Mouse (Mus musculus) fibroblast of lung, adult 2 months (primary cell): ENCODE data around the gene Lrrc3b.

Source experiments
- DNase-seq: peaks from one replicate; pipeline ENCODE4 v3.0.0-alpha.2; 2011; ENCODE audit warnings: low read depth

The Lrrc3b gene

GRCm38 (mm10) chr14:15438485-15439157 lies at the start of gene Lrrc3b:
Gene Lrrc3b, minus strand, starts transcription at chr14:15438987.
- no peak for DNase-seq

GRCm38 (mm10) chr14:15477668-15478067 lies 38.9 kb upstream of the Lrrc3b start:
- DNase-seq = no peak

GRCm38 (mm10) chr14:15438096-15438484 lies 697 bp downstream of the Lrrc3b start:
- DNase-seq = no peak

- DNase-seq = no peak
Observed at GRCm38 (mm10) chr14:15437501-15437941, 1.3 kb downstream of the Lrrc3b start.

- DNase-seq = no peak
Observed at GRCm38 (mm10) chr14:15437046-15437445, 1.7 kb downstream of the Lrrc3b start.

GRCm38 (mm10) chr14:15436586-15436985 lies 2.2 kb downstream of the Lrrc3b start:
- DNase-seq = no peak

- no peak for DNase-seq
Observed at GRCm38 (mm10) chr14:15432396-15432795, 6.4 kb downstream of the Lrrc3b start.

GRCm38 (mm10) chr14:15421624-15422023 lies 17.2 kb downstream of the Lrrc3b start:
- DNase-seq = no peak

- DNase-seq = no peak
Observed at GRCm38 (mm10) chr14:15410686-15411534, 27.9 kb downstream of the Lrrc3b start.

GRCm38 (mm10) chr14:15385536-15385935 lies 53.3 kb downstream of the Lrrc3b start:
- no peak for DNase-seq

GRCm38 (mm10) chr14:15384972-15385371 lies 53.8 kb downstream of the Lrrc3b start:
- DNase-seq = no peak

GRCm38 (mm10) chr14:15384532-15384931 lies 54.3 kb downstream of the Lrrc3b start:
- DNase-seq = no peak

- no peak for DNase-seq
Observed at GRCm38 (mm10) chr14:15383133-15383532, 55.7 kb downstream of the Lrrc3b start.

- DNase-seq = no peak
Observed at GRCm38 (mm10) chr14:15377368-15377767, 61.4 kb downstream of the Lrrc3b start.

GRCm38 (mm10) chr14:15376786-15377185 lies 62.0 kb downstream of the Lrrc3b start:
- DNase-seq = no peak

GRCm38 (mm10) chr14:15374271-15374670 lies 64.5 kb downstream of the Lrrc3b start:
- DNase-seq = no peak

GRCm38 (mm10) chr14:15372985-15373384 lies 65.8 kb downstream of the Lrrc3b start:
- DNase-seq = no peak

- no peak for DNase-seq
Observed at GRCm38 (mm10) chr14:15365045-15365444, 73.7 kb downstream of the Lrrc3b start.

GRCm38 (mm10) chr14:15359893-15360292 lies 78.9 kb downstream of the Lrrc3b start:
- no peak for DNase-seq

GRCm38 (mm10) chr14:15359134-15359533 lies 79.7 kb downstream of the Lrrc3b start:
- DNase-seq = no peak

- DNase-seq = no peak
Observed at GRCm38 (mm10) chr14:15355512-15355911, 83.3 kb downstream of the Lrrc3b start.

GRCm38 (mm10) chr14:15354299-15354698 lies 84.5 kb downstream of the Lrrc3b start:
- no peak for DNase-seq

- no peak for DNase-seq
Observed at GRCm38 (mm10) chr14:15333130-15333529, 105.7 kb downstream of the Lrrc3b start.
